Mouse (Mus musculus) ovary, adult 18-20 months (tissue): ENCODE measurements around the gene Zfp641.

Experiments used
- DNase-seq: peaks from one replicate; pipeline ENCODE4 v3.0.0; 2022; ENCODE audit warnings: low spot score, mixed read lengths

The Zfp641 gene

DNA sequence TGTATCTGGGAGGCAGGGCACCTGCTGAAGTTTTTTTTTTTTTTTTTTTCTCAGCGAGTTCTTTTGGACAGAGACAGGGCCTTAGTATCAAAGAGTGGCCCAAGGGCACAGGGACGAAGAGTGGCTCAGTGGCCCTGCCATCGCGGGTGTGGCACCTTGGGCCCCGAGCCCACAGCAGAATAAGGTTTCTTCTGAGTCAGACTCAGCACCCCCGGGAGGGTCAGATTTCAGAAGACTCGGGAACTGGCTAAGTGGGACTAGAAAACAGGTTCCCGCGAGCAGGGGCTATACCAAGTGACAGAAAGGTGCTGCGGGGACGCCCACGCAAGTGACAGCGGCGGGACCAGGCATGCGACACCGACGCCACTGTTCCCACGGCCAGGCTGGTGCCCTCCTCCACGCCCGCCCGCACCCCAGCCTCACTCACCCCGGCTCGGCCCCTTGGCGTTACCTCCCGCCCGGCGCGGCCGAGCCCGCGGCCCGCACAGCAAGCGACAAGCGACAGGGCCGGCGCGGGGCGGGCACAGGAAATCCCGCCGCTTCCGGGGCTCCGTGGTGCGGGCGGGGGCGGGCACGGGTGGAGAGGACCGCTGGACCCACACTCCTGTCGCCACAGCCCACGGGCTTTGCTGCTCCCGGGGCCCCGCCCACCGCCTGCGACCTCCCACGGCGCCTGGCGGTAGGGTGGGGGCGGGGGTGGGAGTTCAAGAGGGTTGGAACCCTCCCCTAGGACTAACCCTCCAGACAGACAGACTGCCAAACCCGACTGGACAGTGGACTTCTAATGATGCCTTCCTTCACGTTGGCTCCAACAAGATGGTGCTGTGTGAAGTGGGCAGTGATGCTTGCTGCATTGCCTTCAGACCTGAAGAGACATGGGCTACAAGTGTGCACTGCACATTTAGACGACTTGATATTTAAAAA is at the start of gene Zfp641:
Gene Zfp641 (minus strand): TSS at position 534 of the 924 bp plus-strand sequence.
- DNase-seq: no peak

DNA sequence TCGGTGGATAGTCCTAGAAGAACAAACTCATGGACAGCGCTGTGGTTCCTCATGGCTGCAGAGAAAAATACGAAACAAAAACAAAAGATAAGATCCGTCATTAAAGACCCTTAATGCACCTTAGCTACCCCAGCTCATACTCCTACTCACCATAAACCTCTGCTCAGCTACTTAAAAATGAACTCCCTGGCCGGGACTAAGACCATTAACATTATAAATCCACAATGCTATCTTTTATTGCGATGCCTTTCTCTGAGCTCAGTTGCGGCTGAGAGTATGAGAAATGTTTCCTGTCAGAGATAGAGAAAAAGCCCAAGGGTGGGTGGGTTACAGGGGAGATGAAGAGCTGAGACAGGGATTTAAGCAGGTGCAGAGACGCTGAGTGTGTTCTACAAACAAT is 44.9 kb upstream of the Zfp641 start, which contains the start of gene Olfr284:
Gene Olfr284 (minus strand): TSS at position 101 of the 400 bp plus-strand sequence.
- DNase-seq: no peak

DNA sequence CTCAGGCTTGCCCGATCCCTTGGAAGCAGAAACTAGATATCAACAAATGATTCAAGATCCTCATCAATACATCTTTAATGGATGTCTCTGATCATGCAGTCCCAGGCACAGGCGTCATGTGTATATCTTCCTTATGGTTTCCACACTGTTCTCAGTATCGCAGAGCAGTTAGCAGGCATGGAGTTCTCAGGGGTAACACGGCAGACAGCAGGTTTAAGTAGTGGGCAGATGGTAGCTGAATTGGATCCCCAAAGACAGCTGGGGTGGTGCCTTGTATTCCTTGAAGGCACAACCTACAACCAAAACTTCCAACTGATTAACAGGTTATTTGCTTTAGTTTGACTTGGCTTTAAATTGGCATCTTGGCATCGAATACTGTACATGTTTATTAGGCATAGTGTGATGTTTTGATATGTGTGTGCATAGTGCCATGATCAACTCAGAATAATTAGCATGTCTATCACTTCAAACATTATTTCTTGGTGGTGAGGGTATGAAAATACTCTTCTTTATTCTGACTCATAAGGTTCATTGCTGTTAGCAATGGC is 21.3 kb upstream of the Zfp641 start, which contains the start of gene Olfr285:
Gene Olfr285 (minus strand): TSS at position 177 of the 548 bp plus-strand sequence.
- no peak for DNase-seq

DNA sequence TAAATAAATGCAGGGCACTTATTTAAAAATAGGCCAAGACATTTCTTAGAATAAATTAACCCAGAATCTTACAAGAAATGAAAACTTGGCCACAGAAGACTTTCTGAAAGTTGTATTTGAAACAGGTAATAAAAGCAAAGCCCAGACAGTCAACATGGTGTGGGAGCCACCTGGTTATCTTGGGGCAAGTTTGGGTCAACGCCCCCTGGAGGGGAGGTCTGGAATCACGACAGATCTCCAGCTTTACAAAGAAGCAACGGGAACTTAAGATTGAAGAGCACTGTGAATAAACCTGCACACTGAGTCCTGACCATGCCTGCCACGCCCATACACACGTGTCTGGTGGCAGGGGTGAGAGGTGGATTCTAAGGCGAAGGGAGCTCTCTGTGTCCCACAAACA is 19.7 kb upstream of the Zfp641 start:
- no peak for DNase-seq

DNA sequence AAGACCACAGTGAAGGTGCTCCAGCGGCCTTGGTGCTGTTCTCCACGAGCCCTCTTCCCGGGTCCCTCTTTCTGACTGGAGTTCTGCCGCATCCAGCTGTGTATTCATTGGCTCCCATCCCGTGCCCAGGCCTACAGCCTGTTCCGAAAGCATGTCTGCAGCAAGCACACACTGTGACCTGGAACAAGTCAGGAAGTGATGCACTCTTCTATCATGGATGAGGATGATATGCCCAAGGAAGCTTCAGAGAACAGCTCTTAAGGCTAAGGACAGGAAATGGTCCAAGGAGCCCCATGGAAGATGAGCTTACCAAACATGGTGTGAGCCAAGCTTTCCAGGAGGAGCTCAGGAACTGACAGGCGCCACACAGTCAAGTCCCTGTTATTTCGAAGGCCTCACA is 2.3 kb downstream of the Zfp641 start:
- no peak for DNase-seq

DNA sequence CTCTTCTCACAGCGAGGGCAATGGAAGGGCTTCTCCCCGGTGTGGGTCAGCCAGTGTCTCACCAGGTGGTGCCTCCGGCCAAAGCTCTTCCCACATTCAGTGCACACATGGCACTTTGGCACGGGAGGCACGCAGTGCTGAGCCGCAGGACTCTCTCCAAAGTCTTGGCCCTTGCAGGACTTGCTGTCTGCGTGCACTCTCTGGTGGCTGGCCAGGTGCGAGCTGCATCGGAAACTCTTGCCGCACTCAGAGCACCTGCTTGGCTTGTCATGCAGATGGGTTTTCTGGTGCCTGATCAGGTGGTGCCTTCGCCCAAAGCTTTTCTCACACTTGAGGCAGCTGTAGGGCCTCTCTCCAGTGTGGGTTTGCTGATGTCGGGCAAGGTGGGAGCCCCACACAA is 7.4 kb downstream of the Zfp641 start:
- no peak for DNase-seq

DNA sequence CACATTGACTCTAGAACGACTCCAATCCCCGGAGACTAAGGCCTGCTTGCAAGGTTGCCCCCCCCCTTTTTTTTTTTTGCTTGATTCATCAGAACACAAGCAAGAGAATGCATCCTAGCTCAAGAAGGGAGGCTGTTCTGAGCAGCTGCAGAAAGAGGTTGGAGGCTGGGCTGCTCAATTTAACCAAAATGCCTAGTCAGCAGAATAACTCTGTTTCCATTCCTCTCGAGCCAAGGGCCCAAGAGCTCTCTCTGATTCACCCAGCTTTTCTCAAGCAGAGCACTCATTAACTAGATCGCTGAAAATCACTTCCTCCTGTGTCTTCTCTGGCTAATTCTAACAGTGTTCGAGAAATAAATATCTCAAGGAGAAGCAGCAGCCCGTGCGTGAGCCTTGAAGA is 9.5 kb downstream of the Zfp641 start:
- no peak for DNase-seq

DNA sequence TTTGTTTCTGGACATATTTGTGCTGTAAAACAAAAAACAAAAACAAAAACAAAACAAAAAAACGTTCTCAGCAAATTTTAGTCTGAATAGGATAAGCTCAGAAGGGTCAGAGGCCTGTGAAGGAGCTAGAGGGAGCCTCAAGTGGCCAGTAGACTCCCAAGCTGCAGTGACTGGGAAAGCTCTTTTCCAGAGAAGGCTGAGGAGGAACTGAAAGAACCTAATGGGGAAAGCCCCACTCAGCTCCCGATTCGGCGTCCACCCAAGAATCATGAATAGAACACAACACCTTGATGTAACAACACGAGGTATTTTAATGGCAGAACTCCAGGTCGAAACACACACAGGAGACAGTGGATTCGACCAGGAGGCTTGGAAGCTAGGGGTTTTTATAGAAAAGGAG is 38.2 kb downstream of the Zfp641 start:
- no peak for DNase-seq

DNA sequence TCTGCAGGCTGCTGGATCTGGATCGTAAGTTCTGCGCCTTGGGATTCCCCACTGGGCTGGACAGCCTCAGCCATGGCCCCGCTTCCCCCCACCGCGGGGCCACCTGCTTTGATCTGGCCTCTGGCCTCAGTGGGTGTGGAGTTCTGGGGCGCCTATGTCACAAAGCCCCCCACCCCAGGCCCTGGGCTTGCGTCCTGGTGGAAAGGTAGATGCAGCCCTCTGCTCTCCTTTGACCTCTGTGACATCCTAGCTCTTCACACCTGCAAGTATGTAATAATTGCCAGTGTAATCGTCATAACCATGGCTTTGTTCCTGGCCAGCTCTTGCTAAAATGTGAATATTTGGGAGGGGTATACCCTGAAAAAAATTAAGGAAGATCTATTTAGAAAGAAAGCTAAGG is 38.8 kb downstream of the Zfp641 start, which contains the start of gene H1fnt:
Gene H1fnt (minus strand): TSS at position 101 of the 400 bp plus-strand sequence.
- DNase-seq: no peak

DNA sequence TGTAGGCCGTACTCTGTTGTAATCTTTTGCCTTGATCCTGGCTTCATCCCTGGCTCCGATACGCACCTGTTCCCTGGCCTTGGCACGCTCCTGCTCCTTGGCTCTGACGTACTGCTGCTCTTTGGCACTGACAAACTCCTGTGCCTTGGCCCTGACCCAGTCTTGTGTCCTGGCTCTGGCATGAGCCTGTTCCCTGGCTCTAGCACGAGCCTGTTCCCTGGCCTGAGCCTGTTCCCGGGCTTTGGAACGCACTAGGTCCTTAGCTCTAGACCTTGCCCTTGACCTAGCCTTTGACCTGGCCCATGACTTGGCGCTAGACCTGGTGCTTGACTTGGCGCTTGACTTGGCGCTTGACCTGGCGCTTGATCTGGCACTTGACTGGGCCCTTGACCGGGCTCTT is 39.7 kb downstream of the Zfp641 start:
- no peak for DNase-seq
